Mouse (Mus musculus): ENCODE results near the gene Mlec. TPM values are rescaled to one million over a fixed set of nuclear protein-coding genes. Genes with fewer than 3 reads are reported as not detected.
A peak's percentile ranks its signal among the peaks of the same experiment; 100 is the strongest.

The Mlec gene
- polyA plus RNA-seq, 1 experiment from 2014 or later: 68.9 TPM

DNA sequence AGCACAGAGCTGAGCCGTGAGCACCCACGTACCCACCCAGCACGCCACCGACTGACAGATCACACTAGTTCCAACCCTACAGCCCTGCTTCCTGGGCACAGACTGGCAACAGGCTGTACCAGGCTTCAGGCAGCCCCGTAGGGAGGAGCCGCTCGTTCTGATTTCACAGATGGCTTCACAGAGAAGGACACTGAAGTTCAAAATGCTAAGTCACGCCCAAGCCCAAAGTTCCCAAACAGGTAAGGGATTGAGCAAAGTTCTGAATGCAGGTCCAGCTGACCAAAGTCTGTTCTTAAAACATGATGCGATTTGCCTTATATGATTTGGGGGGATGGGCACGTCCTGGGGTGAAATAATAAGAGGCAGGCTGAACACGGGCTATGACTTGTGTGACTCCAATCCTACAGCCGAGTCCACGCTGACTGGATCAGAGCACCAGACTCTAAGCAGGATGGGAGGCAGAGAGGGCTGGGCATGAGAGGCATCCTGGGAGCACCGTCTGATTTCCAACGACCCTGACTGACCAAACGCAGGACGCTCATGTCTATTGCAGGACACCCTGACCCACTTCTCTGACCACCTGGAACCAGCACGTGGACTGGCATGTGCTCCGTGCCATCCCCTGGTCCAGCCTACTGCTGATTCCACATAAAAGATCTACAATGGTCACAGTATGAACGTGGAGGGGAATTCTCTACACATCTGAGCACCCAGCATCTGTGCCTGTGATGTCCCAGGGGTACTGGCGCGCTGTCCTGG, 30.4 kb downstream of the Mlec start:
- Histone ChIP-seq H3K9ac (ENCODE audit: low read depth, low read length) (no peak overlapping the region), H3K9me3 (replicated peaks; ENCODE audit: control insufficient read depth, low read length) (no peaks in the 10 kb centered on the region), H3K4me1 (ENCODE audit: control insufficient read depth, insufficient read depth, low read length) (no peaks in the 10 kb centered on the region), H3K27me3 (ENCODE audit: control insufficient read depth, insufficient read depth, low read length) (no peaks in the 10 kb centered on the region), H3K36me3 (ENCODE audit: control insufficient read depth, insufficient read depth, low read length) (peaks cover 23% of the 10 kb centered on the region), H3K27ac (ENCODE audit: low read depth, low read length) (no peak overlapping the region), H3K4me2 (no peak overlapping the region), H3K4me3 (ENCODE audit: low read depth, low read length) (no peak overlapping the region)
- 89% methylated on average over 22 of the region's 22 CpGs for whole genome bisulfite sequencing (ENCODE audit: insufficient replicate concordance)
- no peak for ATAC-seq (replicated peaks; ENCODE audit: insufficient number of reproducible peaks, low FRiP score, low TSS enrichment)

DNA sequence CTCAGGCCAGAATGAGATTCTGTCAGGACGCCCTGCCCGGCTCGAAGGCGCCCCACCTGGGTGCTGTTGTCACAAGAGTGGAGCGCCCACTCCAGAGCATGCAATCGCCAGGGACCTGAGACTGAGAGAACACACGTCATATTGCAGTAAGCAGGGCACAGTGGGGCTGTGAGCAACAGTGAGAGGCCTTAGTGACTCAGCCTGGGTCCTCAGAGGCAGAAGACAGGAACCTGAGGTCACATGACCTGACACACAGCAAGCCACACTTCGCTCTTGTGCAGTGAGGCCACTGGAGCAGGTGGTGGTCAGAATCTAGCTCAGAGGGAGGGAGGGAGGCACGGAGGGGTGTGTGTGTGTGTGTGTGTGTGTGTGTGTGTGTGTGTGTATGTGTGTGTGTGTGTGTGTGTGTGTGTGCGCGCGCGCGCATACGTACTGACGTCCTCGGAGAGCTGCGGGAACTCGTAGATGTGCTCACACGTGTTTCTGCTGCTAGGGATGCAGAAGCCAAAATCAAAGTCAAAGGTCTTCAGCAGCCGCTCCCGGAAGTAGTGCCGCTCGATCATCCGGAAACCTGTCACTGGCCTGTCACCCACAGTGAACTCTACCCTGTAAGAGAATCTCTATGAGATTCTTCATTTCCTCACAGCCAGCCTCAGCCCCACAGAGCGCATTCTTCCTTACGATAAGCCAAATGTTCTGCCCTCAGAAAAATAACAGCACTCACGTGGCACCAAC, 31.2 kb downstream of the Mlec start:
- Histone ChIP-seq H3K4me3 (ENCODE audit: low read depth, low read length) (no peak overlapping the region), H3K27ac (ENCODE audit: low read depth, low read length) (no peak overlapping the region), H3K4me1 (ENCODE audit: control insufficient read depth, insufficient read depth, low read length) (no peaks in the 10 kb centered on the region), H3K36me3 (ENCODE audit: control insufficient read depth, insufficient read depth, low read length) (peaks cover 23% of the 10 kb centered on the region), H3K27me3 (ENCODE audit: control insufficient read depth, insufficient read depth, low read length) (no peaks in the 10 kb centered on the region), H3K9me3 (replicated peaks; ENCODE audit: control insufficient read depth, low read length) (no peaks in the 10 kb centered on the region), H3K9ac (ENCODE audit: low read depth, low read length) (no peak overlapping the region), H3K4me2 (no peak overlapping the region)
- no peak for ATAC-seq (replicated peaks; ENCODE audit: insufficient number of reproducible peaks, low FRiP score, low TSS enrichment)
- WGBS (ENCODE audit: insufficient replicate concordance): 85% methylated on average over 28 of the region's 28 CpGs

DNA sequence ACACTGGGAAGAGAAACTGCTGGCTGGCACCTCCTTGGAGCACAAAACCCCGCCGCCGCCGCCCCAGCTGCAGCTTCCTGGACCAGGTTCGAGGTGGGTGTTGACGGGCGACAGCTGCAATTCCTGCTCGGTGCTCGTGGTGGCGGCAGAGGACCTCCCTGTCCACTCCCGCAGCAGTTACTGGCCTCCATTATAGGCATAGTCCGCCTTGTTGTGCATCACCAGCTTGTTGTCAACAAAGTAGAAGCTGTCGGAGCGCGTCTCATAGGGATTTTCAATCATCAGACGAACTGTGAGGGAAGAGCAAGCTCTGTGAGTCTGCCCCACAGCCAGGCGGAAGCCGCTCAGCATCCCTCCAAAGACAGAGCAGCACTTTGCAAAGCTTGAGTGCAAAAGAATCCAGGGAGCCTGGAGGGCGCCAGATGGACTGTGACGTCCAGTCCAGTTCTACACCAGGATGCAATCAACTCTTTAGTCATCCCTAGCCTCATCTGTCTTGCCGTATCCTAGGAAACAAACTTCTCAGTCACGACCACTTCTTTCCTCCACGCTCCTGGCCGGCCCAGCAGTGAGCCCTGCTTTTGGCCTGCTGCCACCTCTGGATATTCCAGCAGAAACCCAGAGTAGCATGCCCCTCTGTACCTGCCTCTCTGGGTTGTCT, 32.6 kb downstream of the Mlec start:
- H3K4me1 ChIP-seq (ENCODE audit: control insufficient read depth, insufficient read depth, low read length): no peaks in the 10 kb centered on the region
- H3K9ac ChIP-seq (ENCODE audit: low read depth, low read length): no peak overlapping the region
- WGBS (ENCODE audit: insufficient replicate concordance): 30% methylated on average over 24 of the region's 24 CpGs
- no peaks in the 10 kb centered on the region for H3K27me3 ChIP-seq (ENCODE audit: control insufficient read depth, insufficient read depth, low read length)
- H3K4me2 ChIP-seq: no peak overlapping the region
- H3K36me3 ChIP-seq (ENCODE audit: control insufficient read depth, insufficient read depth, low read length): peaks cover 23% of the 10 kb centered on the region
- H3K27ac ChIP-seq (ENCODE audit: low read depth, low read length): no peak overlapping the region
- H3K4me3 ChIP-seq (ENCODE audit: low read depth, low read length): no peak overlapping the region
- no peak for ATAC-seq (replicated peaks; ENCODE audit: insufficient number of reproducible peaks, low FRiP score, low TSS enrichment)
- no peaks in the 10 kb centered on the region for H3K9me3 ChIP-seq (replicated peaks; ENCODE audit: control insufficient read depth, low read length)

DNA sequence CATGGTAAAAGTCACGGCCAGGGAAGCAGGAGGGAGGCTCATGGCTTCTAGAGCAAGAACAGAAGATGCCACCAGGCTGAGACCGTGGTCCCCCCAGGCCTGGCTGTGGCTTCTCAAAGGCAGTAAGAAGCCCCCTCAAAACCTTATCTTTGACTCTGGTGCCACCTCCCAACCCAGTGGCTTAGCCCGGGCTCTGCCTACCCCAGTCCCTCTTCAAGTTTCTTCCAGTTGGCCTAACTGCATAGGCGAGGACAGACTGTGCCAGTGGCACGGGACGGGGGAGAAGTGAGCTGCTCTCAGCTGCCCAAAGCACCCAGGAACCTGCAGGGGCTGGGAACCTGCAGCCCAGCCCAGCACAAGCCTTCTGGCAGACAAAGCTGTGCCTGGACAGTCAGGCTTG, 33.3 kb downstream of the Mlec start:
- no peaks in the 10 kb centered on the region for H3K9me3 ChIP-seq (replicated peaks; ENCODE audit: control insufficient read depth, low read length)
- ATAC-seq (replicated peaks; ENCODE audit: insufficient number of reproducible peaks, low FRiP score, low TSS enrichment): no peak
- H3K27me3 ChIP-seq (ENCODE audit: control insufficient read depth, insufficient read depth, low read length): no peaks in the 10 kb centered on the region
- no peak overlapping the region for H3K27ac ChIP-seq (ENCODE audit: low read depth, low read length)
- H3K4me2 ChIP-seq: no peak overlapping the region
- no peaks in the 10 kb centered on the region for H3K4me1 ChIP-seq (ENCODE audit: control insufficient read depth, insufficient read depth, low read length)
- H3K4me3 ChIP-seq (ENCODE audit: low read depth, low read length): no peak overlapping the region
- H3K9ac ChIP-seq (ENCODE audit: low read depth, low read length): no peak overlapping the region
- H3K36me3 ChIP-seq (ENCODE audit: control insufficient read depth, insufficient read depth, low read length): peaks cover 18% of the 10 kb centered on the region
- WGBS (ENCODE audit: insufficient replicate concordance): 92% methylated on average over 6 of the region's 6 CpGs

DNA sequence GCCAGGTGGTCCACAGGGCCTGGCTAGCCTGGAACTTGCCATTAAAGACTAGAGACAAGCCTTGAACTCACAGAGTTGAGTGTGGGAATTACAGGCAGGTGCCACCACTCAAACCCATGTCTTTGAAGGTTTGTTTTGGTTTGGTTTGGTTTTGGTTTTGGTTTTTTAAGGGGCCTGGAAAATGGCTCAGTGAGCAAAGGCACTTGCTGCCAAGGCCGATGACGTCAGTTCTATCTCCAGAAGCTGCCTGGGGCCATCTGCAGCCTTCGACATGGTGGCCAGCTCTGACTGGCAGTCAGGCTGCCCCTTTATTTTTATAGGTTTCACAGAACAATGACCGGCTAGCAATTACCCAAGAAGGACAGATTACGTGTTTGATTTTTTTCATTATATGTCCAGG, 37.0 kb downstream of the Mlec start:
- Histone ChIP-seq H3K4me1 (ENCODE audit: control insufficient read depth, insufficient read depth, low read length) (no peaks in the 10 kb centered on the region), H3K9me3 (replicated peaks; ENCODE audit: control insufficient read depth, low read length) (no peaks in the 10 kb centered on the region), H3K27me3 (ENCODE audit: control insufficient read depth, insufficient read depth, low read length) (no peaks in the 10 kb centered on the region), H3K9ac (ENCODE audit: low read depth, low read length) (no peak overlapping the region), H3K36me3 (ENCODE audit: control insufficient read depth, insufficient read depth, low read length) (peaks cover 17% of the 10 kb centered on the region), H3K27ac (ENCODE audit: low read depth, low read length) (no peak overlapping the region), H3K4me2 (no peak overlapping the region), H3K4me3 (ENCODE audit: low read depth, low read length) (no peak overlapping the region)
- ATAC-seq (replicated peaks; ENCODE audit: insufficient number of reproducible peaks, low FRiP score, low TSS enrichment): no peak
- 84% methylated on average over 5 of the region's 5 CpGs for WGBS (ENCODE audit: insufficient replicate concordance)

DNA sequence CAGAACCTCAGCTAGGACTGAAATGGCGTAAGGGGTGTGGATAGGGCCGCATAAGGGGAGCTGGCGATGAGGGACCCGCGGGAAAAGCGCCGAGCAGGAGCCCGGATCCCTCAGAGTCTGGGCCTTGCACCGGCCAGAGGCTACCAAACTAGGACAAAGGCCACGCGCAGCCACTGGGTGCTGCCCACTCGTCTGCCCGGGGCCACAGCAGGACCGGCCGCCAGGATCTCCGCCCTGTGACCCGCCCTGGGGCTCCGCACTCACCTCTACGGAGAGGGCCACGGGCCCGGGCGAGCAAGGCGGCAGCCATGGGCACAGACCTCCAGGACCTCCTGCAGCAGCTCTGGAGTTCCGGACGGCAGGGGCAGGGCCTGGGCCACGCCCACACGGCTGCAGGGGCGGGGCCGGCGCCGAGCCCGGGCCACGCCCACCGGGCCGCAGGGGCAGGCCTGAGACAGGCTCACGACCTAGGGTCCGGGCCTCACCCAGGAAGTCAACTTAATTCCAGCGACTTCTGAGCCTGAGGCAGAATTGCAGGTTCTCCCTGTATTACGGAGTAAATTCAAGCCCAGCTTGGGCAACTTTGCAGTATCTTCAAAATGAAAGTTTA, 38.9 kb downstream of the Mlec start, which contains the start of gene Acads:
Gene Acads (minus strand): TSS at position 386 of the 610 bp plus-strand sequence.
- Histone ChIP-seq H3K4me3 (ENCODE audit: low read depth, low read length) (peak within 1 kb of the TSS; percentile 94), H3K4me1 (ENCODE audit: control insufficient read depth, insufficient read depth, low read length) (no peaks in the 10 kb centered on the region), H3K9ac (ENCODE audit: low read depth, low read length) (peak within 1 kb of the TSS; percentile 91), H3K27ac (ENCODE audit: low read depth, low read length) (peak within 1 kb of the TSS; percentile 68), H3K36me3 (ENCODE audit: control insufficient read depth, insufficient read depth, low read length) (peaks cover 24% of the 10 kb centered on the region), H3K27me3 (ENCODE audit: control insufficient read depth, insufficient read depth, low read length) (no peaks in the 10 kb centered on the region), H3K4me2 (peak within 1 kb of the TSS; percentile 68), H3K9me3 (replicated peaks; ENCODE audit: control insufficient read depth, low read length) (no peaks in the 10 kb centered on the region)
- peak; percentile 86 for ATAC-seq (replicated peaks; ENCODE audit: insufficient number of reproducible peaks, low FRiP score, low TSS enrichment)
- WGBS (ENCODE audit: insufficient replicate concordance): 0% methylated on average over 38 of the region's 39 CpGs

DNA sequence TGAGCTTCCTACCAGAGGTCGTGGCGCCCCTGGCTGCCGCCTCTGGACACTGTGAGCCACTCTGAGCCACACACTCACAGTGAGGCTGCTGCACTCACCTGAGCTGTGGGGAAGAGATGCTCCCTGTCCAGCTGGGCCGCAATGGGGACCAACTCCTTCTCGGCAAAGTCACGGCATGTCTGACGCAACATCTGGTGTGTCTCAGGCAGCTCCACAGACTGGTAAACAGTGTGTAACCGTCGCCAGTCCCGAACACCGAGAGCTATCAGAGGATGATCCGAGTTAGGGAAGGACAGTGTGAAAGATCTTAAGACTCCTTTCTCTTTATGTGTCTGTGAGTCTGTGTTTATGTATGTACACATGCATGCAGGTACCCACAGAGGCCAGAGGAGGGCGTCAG, 40.5 kb downstream of the Mlec start:
- Histone ChIP-seq H3K4me3 (ENCODE audit: low read depth, low read length) (no peak overlapping the region), H3K9me3 (replicated peaks; ENCODE audit: control insufficient read depth, low read length) (no peaks in the 10 kb centered on the region), H3K27me3 (ENCODE audit: control insufficient read depth, insufficient read depth, low read length) (no peaks in the 10 kb centered on the region), H3K4me1 (ENCODE audit: control insufficient read depth, insufficient read depth, low read length) (no peaks in the 10 kb centered on the region), H3K36me3 (ENCODE audit: control insufficient read depth, insufficient read depth, low read length) (peaks cover 22% of the 10 kb centered on the region), H3K9ac (ENCODE audit: low read depth, low read length) (no peak overlapping the region), H3K4me2 (no peak overlapping the region), H3K27ac (ENCODE audit: low read depth, low read length) (no peak overlapping the region)
- WGBS (ENCODE audit: insufficient replicate concordance): 91% methylated on average over 13 of the region's 13 CpGs
- ATAC-seq (replicated peaks; ENCODE audit: insufficient number of reproducible peaks, low FRiP score, low TSS enrichment): no peak

DNA sequence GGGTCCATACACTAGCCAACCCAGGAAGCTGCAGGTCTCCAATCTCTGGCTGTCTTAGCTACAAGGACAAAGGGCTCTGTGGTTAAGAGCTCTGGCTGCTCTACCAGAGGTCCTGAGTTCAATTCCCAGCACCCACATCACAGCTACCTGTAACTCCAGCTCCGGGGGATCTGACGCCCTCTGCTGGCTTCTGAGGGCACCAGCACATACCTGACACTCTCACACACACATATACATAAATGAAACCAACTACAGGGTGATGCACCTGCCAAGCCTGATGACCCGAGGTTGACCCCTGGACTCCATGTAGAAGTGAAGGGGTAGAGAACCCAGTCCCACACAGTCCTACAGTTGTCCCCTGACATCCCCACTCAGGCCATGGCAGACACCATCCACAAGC, 41.6 kb downstream of the Mlec start:
- Histone ChIP-seq H3K9ac (ENCODE audit: low read depth, low read length) (no peak overlapping the region), H3K36me3 (ENCODE audit: control insufficient read depth, insufficient read depth, low read length) (peaks cover 24% of the 10 kb centered on the region), H3K27ac (ENCODE audit: low read depth, low read length) (no peak overlapping the region), H3K27me3 (ENCODE audit: control insufficient read depth, insufficient read depth, low read length) (no peaks in the 10 kb centered on the region), H3K9me3 (replicated peaks; ENCODE audit: control insufficient read depth, low read length) (no peaks in the 10 kb centered on the region), H3K4me3 (ENCODE audit: low read depth, low read length) (no peak overlapping the region), H3K4me1 (ENCODE audit: control insufficient read depth, insufficient read depth, low read length) (no peaks in the 10 kb centered on the region), H3K4me2 (no peak overlapping the region)
- no peak for ATAC-seq (replicated peaks; ENCODE audit: insufficient number of reproducible peaks, low FRiP score, low TSS enrichment)
- WGBS (ENCODE audit: insufficient replicate concordance): 87% methylated on average over 3 of the region's 3 CpGs

Data from heart, embryonic 11.5 days (tissue).